Mouse (Mus musculus): Measurements from ENCODE around the gene Myo1e. TPM values are rescaled to one million over a fixed set of nuclear protein-coding genes. Genes with fewer than 3 reads are reported as not detected.

Myo1e gene
- 47.5 TPM for polyA plus RNA-seq (2015; fragmentation: Illumina TruSeq; extraction: RNeasy Lipid Tissue Mini Kit (QIAGEN cat#74804); ENCODE audit: insufficient read depth, low replicate concordance)

GRCm38 (mm10) chr9:70207151-70207831 is at the start of gene Myo1e:
Myo1e (plus strand) TSS chr9:70207350.

DNA sequence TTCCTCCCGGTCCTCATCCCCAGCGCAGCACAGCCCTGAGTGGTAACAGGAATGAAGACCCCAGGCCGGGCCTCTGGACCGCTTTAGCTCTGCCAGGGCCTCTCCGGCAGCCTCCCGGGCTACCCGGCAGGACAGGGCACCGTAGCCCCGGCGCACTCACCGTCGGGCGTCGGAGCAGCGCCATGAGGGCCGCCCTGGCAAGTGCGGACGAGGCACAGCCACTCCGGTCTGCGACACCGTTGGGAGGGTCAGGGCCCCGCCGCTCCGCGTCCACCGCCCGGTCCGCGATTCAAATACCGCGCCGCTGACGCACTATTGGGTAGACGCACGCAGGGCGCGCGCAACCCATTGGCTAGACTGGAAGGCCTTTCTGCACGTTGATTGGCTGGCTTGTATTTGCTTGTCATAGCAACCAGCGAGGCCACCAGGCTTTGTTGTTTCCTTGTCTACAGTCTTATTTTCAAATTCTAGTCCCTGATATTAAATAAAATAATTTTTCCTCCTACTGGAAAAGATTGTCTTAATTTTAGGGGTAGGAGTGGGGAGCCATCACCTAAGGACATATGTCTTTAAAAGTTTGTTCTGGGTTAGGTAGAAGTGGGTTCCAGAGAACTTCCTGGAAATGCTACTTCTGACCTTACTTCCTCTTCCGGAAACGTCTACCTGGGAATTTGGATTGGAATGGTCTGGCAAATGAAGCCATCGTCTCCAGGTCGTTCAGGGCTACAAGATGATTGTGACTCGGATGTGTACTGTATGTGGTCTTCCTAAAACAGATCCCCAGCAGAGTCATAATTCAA is 214.3 kb downstream of the Myo1e start, which contains the start of gene Ccnb2:
Gene Ccnb2, minus strand, starts transcription at position 291 of the 800 bp plus-strand sequence.

Other genes starting within 250 kb of the Myo1e start
- gene Bnip2, start 217.9 kb upstream of the Myo1e start, polyA plus RNA-seq (2015; fragmentation: Illumina TruSeq; extraction: RNeasy Lipid Tissue Mini Kit (QIAGEN cat#74804); ENCODE audit: insufficient read depth, low replicate concordance) = 171 TPM
- gene Gtf2a2, start 194.8 kb upstream of the Myo1e start, polyA plus RNA-seq (2015; fragmentation: Illumina TruSeq; extraction: RNeasy Lipid Tissue Mini Kit (QIAGEN cat#74804); ENCODE audit: insufficient read depth, low replicate concordance) = 202 TPM
- 0.07 TPM for gene Gcnt3, start 169.3 kb upstream of the Myo1e start, polyA plus RNA-seq (2015; fragmentation: Illumina TruSeq; extraction: RNeasy Lipid Tissue Mini Kit (QIAGEN cat#74804); ENCODE audit: insufficient read depth, low replicate concordance)
- 0.58 TPM for gene Fam81a, start 64.8 kb upstream of the Myo1e start, polyA plus RNA-seq (2015; fragmentation: Illumina TruSeq; extraction: RNeasy Lipid Tissue Mini Kit (QIAGEN cat#74804); ENCODE audit: insufficient read depth, low replicate concordance)
- gene Ccnb2, start 214.2 kb downstream of the Myo1e start, polyA plus RNA-seq (2015; fragmentation: Illumina TruSeq; extraction: RNeasy Lipid Tissue Mini Kit (QIAGEN cat#74804); ENCODE audit: insufficient read depth, low replicate concordance) = 21.8 TPM